Mouse (Mus musculus): ENCODE measurements around the gene Opa1. TPM values are rescaled to one million over a fixed set of nuclear protein-coding genes. Genes with fewer than 3 reads are reported as not detected.

Gene Opa1
- polyA plus RNA-seq, 1 experiment from 2014 or later: 43.0 TPM

GRCm38 (mm10) chr16:29659101-29659810 is 80.1 kb downstream of the Opa1 start:
- ATAC-seq (no peak), DNase-seq (ENCODE audit: low spot score) (peak; percentile 56)
- no peak overlapping the region for H3K4me3 ChIP-seq (ENCODE audit: low read depth, low read length)
- no peak overlapping the region for H3K4me2 ChIP-seq (ENCODE audit: low read length)
- no peaks in the 10 kb centered on the region for H3K36me3 ChIP-seq (ENCODE audit: control insufficient read depth, insufficient read depth, low read length)
- 49% methylated on average over 13 of the region's 13 CpGs for WGBS
- H3K4me1 ChIP-seq (ENCODE audit: control insufficient read depth, insufficient read depth, low read length): peaks cover 19% of the 10 kb centered on the region
- peak overlapping the region; percentile 76 for H3K27ac ChIP-seq (ENCODE audit: low read depth, low read length)
- H3K27me3 ChIP-seq (replicated peaks; ENCODE audit: control insufficient read depth, insufficient read depth, low read length): peaks cover 15% of the 10 kb centered on the region; the same call in 1 of the 2 replicates
- H3K9me3 ChIP-seq (replicated peaks; ENCODE audit: control insufficient read depth, low read length): no peaks in the 10 kb centered on the region
- H3K9ac ChIP-seq (ENCODE audit: low read length): no peak overlapping the region

GRCm38 (mm10) chr16:29663042-29663758 is 84.1 kb downstream of the Opa1 start:
- no peak for DNase-seq (ENCODE audit: low spot score)
- no peaks in the 10 kb centered on the region for H3K36me3 ChIP-seq (ENCODE audit: control insufficient read depth, insufficient read depth, low read length)
- no peak overlapping the region for H3K9ac ChIP-seq (ENCODE audit: low read length)
- H3K4me3 ChIP-seq (ENCODE audit: low read depth, low read length): no peak overlapping the region
- H3K4me2 ChIP-seq (ENCODE audit: low read length): no peak overlapping the region
- no peak overlapping the region for H3K27ac ChIP-seq (ENCODE audit: low read depth, low read length)
- H3K4me1 ChIP-seq (ENCODE audit: control insufficient read depth, insufficient read depth, low read length): peaks cover 17% of the 10 kb centered on the region
- no peaks in the 10 kb centered on the region for H3K9me3 ChIP-seq (replicated peaks; ENCODE audit: control insufficient read depth, low read length)
- ATAC-seq: no peak
- H3K27me3 ChIP-seq (replicated peaks; ENCODE audit: control insufficient read depth, insufficient read depth, low read length): peaks cover 19% of the 10 kb centered on the region; the same call in 1 of the 2 replicates
- WGBS: 85% methylated on average over 6 of the region's 6 CpGs

- H3K9me3 ChIP-seq (replicated peaks; ENCODE audit: control insufficient read depth, low read length): no peaks in the 10 kb centered on the region
- no peak overlapping the region for H3K27ac ChIP-seq (ENCODE audit: low read depth, low read length)
- H3K9ac ChIP-seq (ENCODE audit: low read length): no peak overlapping the region
- no peaks in the 10 kb centered on the region for H3K36me3 ChIP-seq (ENCODE audit: control insufficient read depth, insufficient read depth, low read length)
- DNase-seq (ENCODE audit: low spot score): no peak
- ATAC-seq: no peak
- H3K4me1 ChIP-seq (ENCODE audit: control insufficient read depth, insufficient read depth, low read length): peaks cover 7% of the 10 kb centered on the region
- no peak overlapping the region for H3K4me3 ChIP-seq (ENCODE audit: low read depth, low read length)
- no peak overlapping the region for H3K4me2 ChIP-seq (ENCODE audit: low read length)
- peaks cover 19% of the 10 kb centered on the region; the same call in 1 of the 2 replicates for H3K27me3 ChIP-seq (replicated peaks; ENCODE audit: control insufficient read depth, insufficient read depth, low read length)
- 67% methylated on average over 4 of the region's 4 CpGs for WGBS
Observed at GRCm38 (mm10) chr16:29664392-29664791, 85.3 kb downstream of the Opa1 start.

- Histone ChIP-seq H3K4me1 (ENCODE audit: control insufficient read depth, insufficient read depth, low read length) (peaks cover 7% of the 10 kb centered on the region), H3K4me3 (ENCODE audit: low read depth, low read length) (no peak overlapping the region), H3K4me2 (ENCODE audit: low read length) (no peak overlapping the region), H3K9ac (ENCODE audit: low read length) (no peak overlapping the region), H3K27ac (ENCODE audit: low read depth, low read length) (no peak overlapping the region), H3K36me3 (ENCODE audit: control insufficient read depth, insufficient read depth, low read length) (no peaks in the 10 kb centered on the region), H3K9me3 (replicated peaks; ENCODE audit: control insufficient read depth, low read length) (no peaks in the 10 kb centered on the region), H3K27me3 (replicated peaks; ENCODE audit: control insufficient read depth, insufficient read depth, low read length) (peaks cover 19% of the 10 kb centered on the region; the same call in 1 of the 2 replicates)
- WGBS: 4% methylated on average over 17 of the region's 17 CpGs
- DNase-seq (ENCODE audit: low spot score) (peak; percentile 20), ATAC-seq (no peak)
Observed at GRCm38 (mm10) chr16:29666991-29667701, 88.0 kb downstream of the Opa1 start.

GRCm38 (mm10) chr16:29667702-29668061 is 88.5 kb downstream of the Opa1 start:
- DNase-seq (ENCODE audit: low spot score) (no peak), ATAC-seq (no peak)
- Histone ChIP-seq H3K36me3 (ENCODE audit: control insufficient read depth, insufficient read depth, low read length) (no peaks in the 10 kb centered on the region), H3K27me3 (replicated peaks; ENCODE audit: control insufficient read depth, insufficient read depth, low read length) (peaks cover 16% of the 10 kb centered on the region; the same call in 1 of the 2 replicates), H3K27ac (ENCODE audit: low read depth, low read length) (no peak overlapping the region), H3K9me3 (replicated peaks; ENCODE audit: control insufficient read depth, low read length) (no peaks in the 10 kb centered on the region), H3K4me2 (ENCODE audit: low read length) (no peak overlapping the region), H3K9ac (ENCODE audit: low read length) (no peak overlapping the region), H3K4me1 (ENCODE audit: control insufficient read depth, insufficient read depth, low read length) (peaks cover 7% of the 10 kb centered on the region), H3K4me3 (ENCODE audit: low read depth, low read length) (no peak overlapping the region)
- 8% methylated on average over 5 of the region's 5 CpGs for WGBS

- no peak overlapping the region for H3K4me3 ChIP-seq (ENCODE audit: low read depth, low read length)
- H3K4me1 ChIP-seq (ENCODE audit: control insufficient read depth, insufficient read depth, low read length): peaks cover 7% of the 10 kb centered on the region
- H3K27ac ChIP-seq (ENCODE audit: low read depth, low read length): no peak overlapping the region
- H3K9ac ChIP-seq (ENCODE audit: low read length): no peak overlapping the region
- 0 out of 2 replicates have a peak, but pooled peaks cover 8% of the 10 kb centered on the region for H3K27me3 ChIP-seq (replicated peaks; ENCODE audit: control insufficient read depth, insufficient read depth, low read length)
- 0 out of 2 replicates have a peak, but pooled peaks have one; percentile 32 for ATAC-seq
- WGBS: 77% methylated on average over 12 of the region's 12 CpGs
- no peak for DNase-seq (ENCODE audit: low spot score)
- H3K4me2 ChIP-seq (ENCODE audit: low read length): no peak overlapping the region
- no peaks in the 10 kb centered on the region for H3K36me3 ChIP-seq (ENCODE audit: control insufficient read depth, insufficient read depth, low read length)
- no peaks in the 10 kb centered on the region for H3K9me3 ChIP-seq (replicated peaks; ENCODE audit: control insufficient read depth, low read length)
Observed at GRCm38 (mm10) chr16:29668451-29668850, 89.3 kb downstream of the Opa1 start.

GRCm38 (mm10) chr16:29670806-29671205 is 91.7 kb downstream of the Opa1 start:
- ATAC-seq (no peak), DNase-seq (ENCODE audit: low spot score) (no peak)
- WGBS: 96% methylated on average over 3 of the region's 3 CpGs
- Histone ChIP-seq H3K27ac (ENCODE audit: low read depth, low read length) (no peak overlapping the region), H3K4me2 (ENCODE audit: low read length) (no peak overlapping the region), H3K9ac (ENCODE audit: low read length) (no peak overlapping the region), H3K27me3 (replicated peaks; ENCODE audit: control insufficient read depth, insufficient read depth, low read length) (0 out of 2 replicates have a peak, but pooled peaks cover 4% of the 10 kb centered on the region), H3K4me1 (ENCODE audit: control insufficient read depth, insufficient read depth, low read length) (peaks cover 7% of the 10 kb centered on the region), H3K4me3 (ENCODE audit: low read depth, low read length) (no peak overlapping the region), H3K36me3 (ENCODE audit: control insufficient read depth, insufficient read depth, low read length) (no peaks in the 10 kb centered on the region), H3K9me3 (replicated peaks; ENCODE audit: control insufficient read depth, low read length) (no peaks in the 10 kb centered on the region)

- ATAC-seq (no peak), DNase-seq (ENCODE audit: low spot score) (no peak)
- Histone ChIP-seq H3K4me1 (ENCODE audit: control insufficient read depth, insufficient read depth, low read length) (no peaks in the 10 kb centered on the region), H3K27me3 (replicated peaks; ENCODE audit: control insufficient read depth, insufficient read depth, low read length) (no peaks in the 10 kb centered on the region), H3K9me3 (replicated peaks; ENCODE audit: control insufficient read depth, low read length) (no peaks in the 10 kb centered on the region), H3K4me3 (ENCODE audit: low read depth, low read length) (no peak overlapping the region), H3K9ac (ENCODE audit: low read length) (no peak overlapping the region), H3K4me2 (ENCODE audit: low read length) (no peak overlapping the region), H3K27ac (ENCODE audit: low read depth, low read length) (no peak overlapping the region), H3K36me3 (ENCODE audit: control insufficient read depth, insufficient read depth, low read length) (no peaks in the 10 kb centered on the region)
- 92% methylated on average over 3 of the region's 3 CpGs for WGBS
Observed at GRCm38 (mm10) chr16:29673230-29673629, 94.1 kb downstream of the Opa1 start.

Data from forebrain, embryonic 14.5 days (tissue).